Mouse (Mus musculus): ENCODE measurements around the gene Lpin2.

DNA sequence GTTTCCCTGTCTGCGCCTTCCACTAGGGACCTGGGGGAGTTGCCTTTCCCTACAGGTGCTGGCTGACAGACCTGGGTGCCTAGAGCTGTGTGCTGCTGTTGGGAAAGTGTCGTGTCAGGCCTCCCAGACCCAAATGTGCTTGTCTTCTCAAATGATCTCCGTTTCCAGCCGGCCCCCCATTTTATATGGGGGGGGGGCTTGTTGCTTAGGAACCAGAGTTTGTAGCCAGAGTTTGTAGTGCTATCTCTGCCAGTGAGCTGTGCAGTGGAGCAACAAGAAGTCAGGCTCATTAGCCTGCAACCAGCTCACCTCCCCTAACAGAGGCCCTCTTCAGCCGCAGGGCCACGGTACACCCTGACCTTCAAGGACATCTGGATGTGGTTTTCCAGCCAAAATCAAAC is 69.2 kb downstream of the Lpin2 start:
- TF ChIP-seq CHD2 (IDR thresholded peaks at IDR 0.05; ENCODE audit: low read length) (no peak), CTCF (IDR thresholded peaks at IDR 0.05 in 2 of 3, conservative IDR thresholded peaks at IDR 0.05 in 1 of 3; ENCODE audit: control insufficient read depth in 1 of 3, insufficient read depth in 1 of 3, low read depth in 2 of 3, low read length in 3 of 3, poor library complexity in 1 of 3, severe bottlenecking in 1 of 3) (no peak), POLR2A (IDR thresholded peaks at IDR 0.05; ENCODE audit: control insufficient read depth in 1 of 2, insufficient read depth in 1 of 2, low read depth in 1 of 2, low read length in 2 of 2, poor library complexity in 1 of 2) (no peak; a peak in 1 of 4 replicates), KAT2A (conservative IDR thresholded peaks at IDR 0.05; ENCODE audit: low read depth, low read length) (no peak), SMC3 (IDR thresholded peaks at IDR 0.05; ENCODE audit: low read depth, low read length) (no peak), MAZ (IDR thresholded peaks at IDR 0.05; ENCODE audit: low read depth, low read length) (no peak), CHD1 (IDR thresholded peaks at IDR 0.05; ENCODE audit: low read depth, low read length) (no peak), EP300 (IDR thresholded peaks at IDR 0.05; ENCODE audit: low read depth in 1 of 2, low read length in 2 of 2) (no peak), USF1 (IDR thresholded peaks at IDR 0.05; ENCODE audit: low read depth, low read length) (no peak), ZC3H11A (IDR thresholded peaks at IDR 0.05; ENCODE audit: low read depth, low read length) (no peak), TCF12 (IDR thresholded peaks at IDR 0.05; ENCODE audit: low read depth, low read length) (no peak)
